Mouse (Mus musculus) heart, postnatal 14 days (tissue): ENCODE measurements around the gene Ccr7. TPM values are rescaled to one million over a fixed set of nuclear protein-coding genes. Genes with fewer than 3 reads are reported as not detected.
A peak's percentile ranks its signal among the peaks of the same experiment; 100 is the strongest.

Experiments used
- DNase-seq, 2 experiments: peaks; one replicate each; pipeline ENCODE4 v3.0.0; 2021 to 2022
- intact Hi-C: fragments of 180-260 bp; cut with DNase I; formaldehyde crosslinking; loops from one replicate; pipeline ENCODE4 v1.15.1; 2025
- total RNA-seq, 2 experiments: library from RNA; stranded (reverse); gene quantifications; 2 replicates each; pipeline ENCODE4 v1.2.3; 2021

The Ccr7 gene
- total RNA-seq, 2 experiments from 2014 or later = 0.45 to 0.80 TPM

GRCm38 (mm10) chr11:99142046-99142445 is 12.8 kb downstream of the Ccr7 start:
- intact Hi-C loops = no loop called here
- no peak for DNase-seq

- intact Hi-C loops = no loop called here
- DNase-seq = peak in 1 of 2 experiments; percentile 31
These were observed 13.3 kb downstream of the Ccr7 start for GRCm38 (mm10) chr11:99141600-99141999.

GRCm38 (mm10) chr11:99138976-99139375 is 15.9 kb downstream of the Ccr7 start:
- no peak for DNase-seq
- intact Hi-C loops = no loop called here

- DNase-seq = no peak
These were observed 17.5 kb downstream of the Ccr7 start for GRCm38 (mm10) chr11:99137385-99137784.

GRCm38 (mm10) chr11:99136961-99137360 is 17.9 kb downstream of the Ccr7 start:
- intact Hi-C loops = no loop called here
- no peak for DNase-seq

More at GRCm38 (mm10) chr11:99137385-99137784, 17.5 kb downstream of the Ccr7 start:
- intact Hi-C loops = no loop called here

- no peak for DNase-seq
- intact Hi-C loops = no loop called here
These were observed 18.5 kb downstream of the Ccr7 start for GRCm38 (mm10) chr11:99136361-99136760.

GRCm38 (mm10) chr11:99135047-99135440 is 19.8 kb downstream of the Ccr7 start:
- intact Hi-C loops = no loop called here
- peak in 1 of 2 experiments; percentile 40 for DNase-seq

- DNase-seq = no peak
- intact Hi-C loops = no loop called here
These were observed 20.4 kb downstream of the Ccr7 start for GRCm38 (mm10) chr11:99134266-99135046.

- no peak for DNase-seq
- intact Hi-C loops = no loop called here
These were observed 21.5 kb downstream of the Ccr7 start for GRCm38 (mm10) chr11:99133285-99133897.

GRCm38 (mm10) chr11:99132091-99132730 is 22.7 kb downstream of the Ccr7 start:
- DNase-seq = peak in 1 of 2 experiments; percentile 66
- intact Hi-C loops = no loop called here

- DNase-seq = no peak
- intact Hi-C loops = no loop called here
These were observed 23.4 kb downstream of the Ccr7 start for GRCm38 (mm10) chr11:99131463-99131840.

- DNase-seq = no peak
- intact Hi-C loops = no loop called here
These were observed 24.0 kb downstream of the Ccr7 start for GRCm38 (mm10) chr11:99130736-99131462.

- intact Hi-C loops = loop anchor here (5.0 to 10.0 kb wide), 2 partner anchors 147 to 274 kb away; partner anchors contain the start of gene Gjd3
- DNase-seq = no peak
These were observed 25.6 kb downstream of the Ccr7 start for GRCm38 (mm10) chr11:99129287-99129686.

- intact Hi-C loops = loop anchor here (2.0 to 10.0 kb wide), 4 partner anchors 19 to 273 kb away; partner anchors contain the start of gene Gjd3
- DNase-seq = no peak
These were observed 26.8 kb downstream of the Ccr7 start for GRCm38 (mm10) chr11:99127785-99128682.

GRCm38 (mm10) chr11:99126482-99127253 is 28.2 kb downstream of the Ccr7 start:
- DNase-seq = peak in 1 of 2 experiments; percentile 33
- intact Hi-C loops = loop anchor here (2.0 to 10.0 kb wide), 4 partner anchors 20 to 272 kb away; partner anchors contain the start of gene Gjd3

- intact Hi-C loops = loop anchor here (5.0 to 10.0 kb wide), 2 partner anchors 142 to 270 kb away; partner anchors contain the start of gene Gjd3
- no peak for DNase-seq
These were observed 30.2 kb downstream of the Ccr7 start for GRCm38 (mm10) chr11:99124635-99125029.

GRCm38 (mm10) chr11:99123977-99124634 is 30.8 kb downstream of the Ccr7 start:
- intact Hi-C loops = loop anchor here (10.0 kb wide), 1 partner anchor 269 kb away; no protein-coding TSS in a partner anchor
- peak; percentile 61 to 70 for DNase-seq

- no peak for DNase-seq
- intact Hi-C loops = loop anchor here (10.0 kb wide), 1 partner anchor 268 kb away; no protein-coding TSS in a partner anchor
These were observed 32.2 kb downstream of the Ccr7 start for GRCm38 (mm10) chr11:99122703-99123102.
